Mouse (Mus musculus): Measurements from ENCODE around the gene Tex9.

- no peak for TF ChIP-seq CTCF (IDR thresholded peaks at IDR 0.05; ENCODE audit: insufficient read depth, low read length)
- peak; percentile 68; the same call in 1 of the 2 replicates for TF ChIP-seq POLR2A (IDR thresholded peaks at IDR 0.05; ENCODE audit: borderline replicate concordance, extremely low read depth, low read depth, low read length)
Observed at GRCm38 (mm10) chr9:72531291-72531995, 39.4 kb upstream of the Tex9 start.

All from lung, adult 2 months (tissue).